In the genomic region with DNA sequence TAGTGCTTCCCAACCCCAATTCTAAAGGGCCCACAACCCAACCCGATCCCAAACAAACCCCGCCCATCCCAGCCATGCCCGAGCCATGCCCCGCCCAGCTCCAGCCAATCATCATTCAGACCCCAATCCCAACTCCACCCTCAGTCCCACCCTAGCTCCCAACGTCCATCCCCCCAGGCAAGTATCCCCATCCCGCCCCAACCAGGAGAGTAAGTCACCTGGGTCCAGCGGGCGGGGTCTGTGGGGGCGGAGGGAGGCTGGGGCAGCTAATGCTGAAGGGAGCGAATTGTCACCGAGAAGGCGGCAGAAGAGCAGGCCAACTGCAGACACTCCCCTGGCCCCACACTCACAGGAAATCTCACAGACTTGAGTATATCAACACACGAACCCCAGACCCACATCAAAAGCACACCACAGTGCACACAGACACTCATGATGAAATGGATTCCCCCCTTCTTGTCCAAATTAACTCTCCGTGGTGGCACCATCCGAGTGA, we compare ENCODE assay signal across 8 mouse cellular contexts. TPM values are rescaled to one million over a fixed set of nuclear protein-coding genes. Genes with fewer than 3 reads are reported as not detected.
DNase-seq lines count a peak whose midpoint lies in the region; ATAC-seq lines count a peak whose summit lies in the region.
"Had no signal": no experiment of that assay in that cellular context is flagged by ENCODE, and none has a peak within 500 bp of the region (broad histone marks: within the 10 kb centered on the region; RNA-seq: fewer than 3 reads in every experiment).

No protein-coding gene starts in this region.

- H3K27me3 ChIP-seq in forebrain, embryonic 15.5 days, result no peaks in the 10 kb centered on the region
- H3K27me3 ChIP-seq in liver, embryonic 15.5 days, result 0 out of 2 replicates have a peak, but pooled peaks cover 4% of the 10 kb centered on the region
- no peaks in the 10 kb centered on the region for H3K27me3 ChIP-seq in stomach, embryonic 14.5 days (ENCODE audit: control insufficient read depth, insufficient read depth, low read length)

- H3K9ac ChIP-seq in forebrain, embryonic 15.5 days (replicated peaks), result no peak overlapping the region
- H3K9ac ChIP-seq in liver, embryonic 15.5 days, result no peak overlapping the region
- no peak overlapping the region for H3K9ac ChIP-seq in stomach, embryonic 14.5 days (replicated peaks; ENCODE audit: low read depth, low read length)

- 10% methylated on average over 15 of the region's 15 CpGs for WGBS in forebrain, embryonic 15.5 days
- 28% methylated on average over 15 of the region's 15 CpGs for WGBS in liver, embryonic 15.5 days (ENCODE audit: insufficient replicate concordance)
- WGBS in stomach, embryonic 14.5 days, result 10% methylated on average over 15 of the region's 15 CpGs

- no peaks in the 10 kb centered on the region for H3K36me3 ChIP-seq in forebrain, embryonic 15.5 days
- no peaks in the 10 kb centered on the region for H3K36me3 ChIP-seq in liver, embryonic 15.5 days (replicated peaks)
- no peaks in the 10 kb centered on the region for H3K36me3 ChIP-seq in stomach, embryonic 14.5 days (ENCODE audit: control insufficient read depth, insufficient read depth, low read length)

- no peak overlapping the region for H3K27ac ChIP-seq in forebrain, embryonic 15.5 days (replicated peaks)
- no peak overlapping the region for H3K27ac ChIP-seq in liver, embryonic 15.5 days (replicated peaks)
- H3K27ac ChIP-seq in stomach, embryonic 14.5 days (ENCODE audit: low read length), result no peak overlapping the region

- peak; percentile 88 for ATAC-seq in CD4-positive, CD25-positive, alpha-beta regulatory T cell, adult 4 months
- no peak for ATAC-seq in forebrain, embryonic 15.5 days (replicated peaks)
- ATAC-seq in liver, embryonic 15.5 days (ENCODE audit: insufficient read depth), result peak; percentile 35; the same call in 1 of the 2 replicates
- ATAC-seq in stomach, embryonic 14.5 days (ENCODE audit: insufficient number of reproducible peaks, insufficient read depth, low FRiP score, low read depth), result no peak

- no peaks in the 10 kb centered on the region for H3K9me3 ChIP-seq in forebrain, embryonic 15.5 days
- H3K9me3 ChIP-seq in liver, embryonic 15.5 days (replicated peaks), result no peaks in the 10 kb centered on the region
- H3K9me3 ChIP-seq in stomach, embryonic 14.5 days (ENCODE audit: control insufficient read depth, low read depth, low read length), result no peaks in the 10 kb centered on the region

- H3K4me1 ChIP-seq in forebrain, embryonic 15.5 days, result no peaks in the 10 kb centered on the region
- H3K4me1 ChIP-seq in liver, embryonic 15.5 days (replicated peaks), result peaks cover 14% of the 10 kb centered on the region
- peaks cover 6% of the 10 kb centered on the region; the same call in 1 of the 2 replicates for H3K4me1 ChIP-seq in stomach, embryonic 14.5 days (ENCODE audit: control insufficient read depth, insufficient read depth, low read length)

- peak; percentile 90 for DNase-seq in CD4-positive helper T cell, adult 2 months (ENCODE audit: low read depth, low spot score)
- DNase-seq in cerebellum, adult 9-10 months, result no peak
- DNase-seq in left cerebral cortex, adult 18-20 months (ENCODE audit: low spot score in 2 of 2), result no peak

- no peak overlapping the region for H3K4me3 ChIP-seq in forebrain, embryonic 15.5 days
- 0 out of 2 replicates have a peak overlapping the region, but pooled peaks have one; percentile 15 for H3K4me3 ChIP-seq in liver, embryonic 15.5 days (replicated peaks)
- 0 out of 2 replicates have a peak overlapping the region, but pooled peaks have one; percentile 8 for H3K4me3 ChIP-seq in stomach, embryonic 14.5 days (ENCODE audit: low read depth, low read length)

- peak overlapping the region; percentile 25 for H3K4me2 ChIP-seq in forebrain, embryonic 15.5 days (replicated peaks)
- peak overlapping the region; percentile 54 for H3K4me2 ChIP-seq in liver, embryonic 15.5 days
- H3K4me2 ChIP-seq in stomach, embryonic 14.5 days (replicated peaks; ENCODE audit: low read depth, low read length), result peak overlapping the region; percentile 40

RNA-seq across cellular contexts. Expression of a gene that starts 12.5 kb away (rescaled TPM):
- polyA plus RNA-seq in CD4-positive, CD25-positive, alpha-beta regulatory T cell, adult 4 months (2017; shearing (Covaris generic)), result 100 to 1,000 TPM; 191 to 247 TPM
- 93.6 and 94.5 TPM in 2 replicates for polyA plus RNA-seq in forebrain, embryonic 15.5 days (2015; fragmentation: Nextera tagmentation; extraction: Ambion mirVana)
- 16.9 and 20.2 TPM in 2 replicates for polyA plus RNA-seq in liver, embryonic 15.5 days (2015; fragmentation: Nextera tagmentation; extraction: Ambion mirVana)
- 74.4 and 74.8 TPM in 2 replicates for polyA plus RNA-seq in stomach, embryonic 14.5 days (2014; fragmentation: Nextera tagmentation; extraction: Ambion mirVana)
- 100 to 1,000 TPM; 158 to 165 TPM for total RNA-seq in left cerebral cortex, adult 18-20 months (2021)

RNA-seq across cellular contexts. Expression of a gene that starts 19.8 kb away (rescaled TPM):
- 10 to 100 TPM; 17.3 to 17.4 TPM for polyA plus RNA-seq in CD4-positive, CD25-positive, alpha-beta regulatory T cell, adult 4 months (2017; shearing (Covaris generic))
- 8.4 and 9.9 TPM in 2 replicates for polyA plus RNA-seq in forebrain, embryonic 15.5 days (2015; fragmentation: Nextera tagmentation; extraction: Ambion mirVana)
- polyA plus RNA-seq in liver, embryonic 15.5 days (2015; fragmentation: Nextera tagmentation; extraction: Ambion mirVana), result 2.4 and 2.5 TPM in 2 replicates
- polyA plus RNA-seq in stomach, embryonic 14.5 days (2014; fragmentation: Nextera tagmentation; extraction: Ambion mirVana), result 1.8 TPM in 2 replicates
- total RNA-seq in left cerebral cortex, adult 18-20 months (2021), result 100 to 1,000 TPM; 148 to 164 TPM

RNA-seq across cellular contexts. Expression of a gene that starts 46.7 kb away (rescaled TPM):
- polyA plus RNA-seq in CD4-positive, CD25-positive, alpha-beta regulatory T cell, adult 4 months (2017; shearing (Covaris generic)), result 10 to 100 TPM; 11.9 to 37.1 TPM
- polyA plus RNA-seq in forebrain, embryonic 15.5 days (2015; fragmentation: Nextera tagmentation; extraction: Ambion mirVana), result 9.5 and 9.7 TPM in 2 replicates
- polyA plus RNA-seq in liver, embryonic 15.5 days (2015; fragmentation: Nextera tagmentation; extraction: Ambion mirVana), result 5.8 and 6.4 TPM in 2 replicates
- 14.8 and 16.0 TPM in 2 replicates for polyA plus RNA-seq in stomach, embryonic 14.5 days (2014; fragmentation: Nextera tagmentation; extraction: Ambion mirVana)
- total RNA-seq in left cerebral cortex, adult 18-20 months (2021), result 1 to 10 TPM; 6.1 to 7.4 TPM

RNA-seq across cellular contexts. Expression of a gene that starts 53.4 kb away (rescaled TPM):
- polyA plus RNA-seq in CD4-positive, CD25-positive, alpha-beta regulatory T cell, adult 4 months (2017; shearing (Covaris generic)), result not detected
- 0.23 and 0.90 TPM in 2 replicates for polyA plus RNA-seq in forebrain, embryonic 15.5 days (2015; fragmentation: Nextera tagmentation; extraction: Ambion mirVana)
- not detected in 2 replicates for polyA plus RNA-seq in liver, embryonic 15.5 days (2015; fragmentation: Nextera tagmentation; extraction: Ambion mirVana)
- not detected in 2 replicates for polyA plus RNA-seq in stomach, embryonic 14.5 days (2014; fragmentation: Nextera tagmentation; extraction: Ambion mirVana)
- not detected for total RNA-seq in left cerebral cortex, adult 18-20 months (2021)
- polyA plus RNA-seq: cortical plate, adult 2 months had no signal

Comparison
In these comparisons a context has a peak if more than half of its experiments do, and no peak if none do; other contexts are left out.
1. ATAC-seq: peak in CD4-positive, CD25-positive, alpha-beta regulatory T cell, adult 4 months (single experiment) and liver, embryonic 15.5 days (single experiment); none in forebrain, embryonic 15.5 days (single experiment) and stomach, embryonic 14.5 days (single experiment).
2. Peak in every context shown above with its lines, with median percentiles within 50 percentile points of each other: H3K4me2 ChIP-seq.